Mouse (Mus musculus) ovary, adult 18-20 months (tissue): Measurements from ENCODE around the gene Mab21l3.

Experiments used
- DNase-seq: peaks from one replicate; pipeline ENCODE4 v3.0.0; 2022; ENCODE audit warnings: low spot score, mixed read lengths

Mab21l3 gene

GRCm38 (mm10) chr3:101848816-101849215 is at the start of gene Mab21l3:
Gene Mab21l3, minus strand, starts transcription at chr3:101848959.
- DNase-seq: no peak

DNA sequence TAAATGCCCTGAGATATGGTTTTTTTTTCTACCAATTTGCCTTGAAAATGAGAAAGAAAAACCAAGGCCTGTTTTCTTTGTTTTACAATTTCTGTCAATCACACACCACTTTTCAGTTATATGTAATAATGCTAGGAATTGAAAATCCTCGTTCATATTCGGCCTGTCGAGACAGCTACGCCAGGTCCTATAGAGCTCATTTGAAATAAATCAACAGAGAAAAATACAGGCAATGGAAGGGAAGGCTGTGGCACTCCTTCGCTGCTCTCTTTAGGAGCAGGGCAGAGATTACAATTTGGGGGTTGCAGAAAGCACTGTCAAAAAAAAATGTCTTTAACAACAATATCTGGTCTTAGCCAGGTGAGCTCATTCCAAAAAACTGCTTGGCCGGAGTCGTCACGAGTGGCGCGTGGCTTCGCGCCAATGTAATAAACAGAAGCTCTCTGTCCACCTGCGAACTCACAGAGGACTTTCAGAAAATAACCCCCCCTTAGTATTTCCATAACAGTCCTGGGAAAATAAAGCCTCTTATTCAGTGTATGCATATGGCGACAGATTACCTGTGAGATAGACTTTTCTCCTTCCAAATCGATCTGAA is 48.7 kb upstream of the Mab21l3 start:
- DNase-seq: no peak

DNA sequence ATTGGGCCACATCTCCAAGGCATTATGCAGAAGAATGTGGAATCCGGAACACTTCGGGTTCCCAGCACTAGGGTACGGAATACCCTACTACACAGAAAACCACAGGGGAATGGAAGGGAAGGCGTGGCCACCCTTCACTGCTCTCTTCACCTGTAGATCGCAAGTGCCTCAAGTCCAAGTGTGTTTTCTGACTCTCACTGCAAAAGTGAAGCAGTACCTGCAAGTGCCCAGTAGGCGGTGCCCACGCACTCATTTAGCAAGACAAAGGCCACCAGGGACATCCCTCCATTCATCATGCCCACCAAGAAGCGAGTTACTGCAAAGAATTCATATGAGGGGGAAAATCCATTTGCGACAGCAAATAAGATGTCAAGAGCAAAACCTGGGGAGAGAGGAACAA is 48.1 kb upstream of the Mab21l3 start:
- peak; percentile 49 for DNase-seq

DNA sequence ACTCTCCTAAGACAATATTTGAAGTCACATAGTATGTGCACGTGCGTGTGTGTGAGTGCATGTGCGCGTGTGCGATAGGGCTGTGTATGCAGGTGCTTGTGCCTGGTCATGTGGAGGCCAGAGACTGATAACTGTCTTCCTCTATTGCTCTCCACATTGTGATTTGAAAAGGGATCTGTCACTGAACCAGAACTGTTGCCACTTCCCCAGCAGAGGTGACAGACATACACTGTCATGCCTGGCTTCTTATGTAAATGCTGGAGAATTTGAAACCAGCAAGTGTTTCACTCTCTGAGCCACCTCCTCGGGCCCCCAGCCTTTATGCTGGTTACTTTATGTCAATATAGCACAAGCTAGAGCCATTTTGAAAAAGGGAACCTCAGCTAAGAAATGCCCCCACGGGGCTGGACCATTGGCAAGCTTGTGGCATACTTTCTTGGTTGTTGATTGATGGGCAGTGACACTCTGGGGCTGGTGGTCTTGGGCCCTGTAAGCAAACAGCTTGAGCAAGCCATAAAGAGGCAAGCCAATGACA is 46.7 kb upstream of the Mab21l3 start:
- no peak for DNase-seq

DNA sequence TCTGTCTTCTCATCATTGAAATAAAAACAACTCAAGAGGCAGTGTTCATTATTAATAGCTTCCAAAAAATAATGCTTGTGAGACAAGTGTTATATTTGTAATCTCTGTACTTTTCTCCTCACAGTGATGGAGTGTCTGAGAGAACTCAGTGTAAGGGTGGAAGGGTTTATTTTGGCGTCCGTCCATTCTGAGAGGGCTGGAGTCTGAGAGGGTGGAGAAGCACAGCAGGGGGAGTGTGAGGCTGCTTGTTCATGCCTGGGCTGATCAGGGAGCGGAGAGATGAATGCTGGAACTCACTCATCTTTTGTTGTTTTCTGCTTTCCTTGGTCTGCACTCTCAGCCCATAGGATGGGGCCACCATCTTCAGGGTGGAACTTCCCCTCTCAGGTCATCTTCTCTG is 36.8 kb upstream of the Mab21l3 start:
- DNase-seq: no peak

GRCm38 (mm10) chr3:101885041-101885440 is 36.3 kb upstream of the Mab21l3 start:
- DNase-seq: no peak

DNA sequence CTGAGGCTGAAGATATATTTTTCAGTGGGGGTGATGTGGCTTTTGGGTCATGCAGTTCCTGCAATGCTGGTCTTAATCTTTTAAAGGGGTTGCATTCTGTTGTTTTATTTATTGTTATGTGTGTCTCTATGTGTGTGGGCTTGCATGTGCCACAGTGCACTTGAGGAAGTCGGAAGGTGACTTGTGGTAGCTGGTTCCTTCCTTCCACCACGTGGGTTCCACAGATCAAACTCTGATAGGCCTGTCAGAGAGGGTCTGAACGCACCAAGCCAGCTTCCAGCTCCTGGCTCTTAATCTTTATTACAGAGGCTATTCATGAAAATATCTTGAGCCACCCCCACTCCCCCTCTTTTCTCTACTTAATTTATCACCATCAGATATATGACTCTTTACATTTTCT is 35.1 kb upstream of the Mab21l3 start:
- no peak for DNase-seq

DNA sequence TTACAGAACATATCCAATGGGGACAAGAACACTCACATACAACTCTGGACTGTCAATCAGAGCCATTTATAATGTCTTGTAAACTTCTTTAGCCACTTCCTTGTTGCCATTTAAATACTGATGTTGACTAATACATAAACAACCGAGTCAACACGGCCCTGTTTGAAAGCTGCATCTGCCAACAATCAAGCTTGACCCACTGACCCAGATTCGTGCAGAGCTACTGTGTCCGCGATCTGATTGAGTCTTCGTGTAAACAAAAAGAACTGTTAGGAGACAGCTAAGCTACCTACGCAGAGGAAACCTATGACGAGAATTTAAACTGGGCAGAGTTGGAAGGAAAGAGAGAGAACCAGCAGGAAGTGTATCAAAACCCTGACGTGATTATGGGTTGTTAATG is 33.0 kb upstream of the Mab21l3 start:
- no peak for DNase-seq

- no peak for DNase-seq
Measured at GRCm38 (mm10) chr3:101880818-101881217, 32.1 kb upstream of the Mab21l3 start.

GRCm38 (mm10) chr3:101878136-101878535 is 29.4 kb upstream of the Mab21l3 start:
- peak; percentile 11 for DNase-seq

GRCm38 (mm10) chr3:101876459-101877285 is 27.9 kb upstream of the Mab21l3 start:
- no peak for DNase-seq

DNA sequence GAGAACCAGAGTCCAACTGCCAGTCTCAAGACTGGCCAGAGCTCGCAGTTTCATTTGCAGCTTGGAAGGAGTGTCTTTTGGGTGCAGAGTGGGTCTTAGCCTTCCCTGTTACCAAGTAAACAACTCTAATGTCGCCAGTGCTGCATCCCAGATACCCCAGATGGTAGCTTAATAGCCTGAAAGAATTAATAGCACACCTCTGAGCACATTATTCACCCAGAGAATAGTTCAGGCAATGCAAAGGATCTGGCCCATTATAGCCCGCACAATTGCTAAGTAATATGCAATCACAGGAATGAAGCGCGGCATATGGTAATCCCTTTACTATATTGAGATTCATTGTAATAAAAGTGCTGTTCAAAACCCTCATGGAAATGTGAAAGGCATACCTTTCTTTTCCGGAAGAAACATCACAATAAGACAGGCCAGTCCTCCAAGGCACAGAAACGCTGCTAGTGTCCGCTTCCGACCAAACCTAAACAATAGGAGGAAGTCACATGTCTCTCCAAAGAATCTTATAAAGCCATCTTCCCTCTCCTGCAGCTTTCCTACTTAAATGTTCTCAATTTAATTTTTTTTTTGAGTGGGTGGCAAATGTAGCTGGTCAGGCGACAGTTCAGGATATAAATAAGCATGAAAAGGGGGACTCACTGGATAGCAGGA is 26.6 kb upstream of the Mab21l3 start:
- DNase-seq: no peak

- DNase-seq: no peak
Measured at GRCm38 (mm10) chr3:101873061-101873675, 24.4 kb upstream of the Mab21l3 start.

GRCm38 (mm10) chr3:101871951-101872350 is 23.2 kb upstream of the Mab21l3 start:
- no peak for DNase-seq

DNA sequence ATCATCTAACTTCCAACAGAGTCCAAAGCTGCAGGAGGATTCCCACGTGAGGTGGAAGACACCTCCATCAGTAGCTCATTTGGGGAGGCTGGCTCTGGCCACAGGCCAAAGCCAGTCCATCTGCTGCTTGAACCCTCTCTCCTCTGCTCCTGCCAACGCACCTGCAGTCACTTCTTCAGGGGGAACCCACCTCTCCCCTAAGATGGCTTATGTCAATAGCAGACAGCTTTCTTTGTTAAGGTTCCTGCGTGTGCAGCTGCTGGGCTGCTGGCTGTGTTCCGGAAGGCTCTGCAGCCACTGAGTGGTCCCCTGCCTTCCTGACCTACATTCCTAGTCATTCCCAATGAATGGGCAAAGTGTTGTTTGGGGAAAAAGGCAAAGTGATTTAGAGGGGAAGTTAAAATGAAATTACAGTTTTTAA is 18.3 kb upstream of the Mab21l3 start:
- DNase-seq: no peak

GRCm38 (mm10) chr3:101861856-101862255 is 13.1 kb upstream of the Mab21l3 start:
- DNase-seq: no peak

- DNase-seq: no peak
Measured at GRCm38 (mm10) chr3:101860151-101860550, 11.4 kb upstream of the Mab21l3 start.

GRCm38 (mm10) chr3:101859740-101860139 is 11.0 kb upstream of the Mab21l3 start:
- no peak for DNase-seq

DNA sequence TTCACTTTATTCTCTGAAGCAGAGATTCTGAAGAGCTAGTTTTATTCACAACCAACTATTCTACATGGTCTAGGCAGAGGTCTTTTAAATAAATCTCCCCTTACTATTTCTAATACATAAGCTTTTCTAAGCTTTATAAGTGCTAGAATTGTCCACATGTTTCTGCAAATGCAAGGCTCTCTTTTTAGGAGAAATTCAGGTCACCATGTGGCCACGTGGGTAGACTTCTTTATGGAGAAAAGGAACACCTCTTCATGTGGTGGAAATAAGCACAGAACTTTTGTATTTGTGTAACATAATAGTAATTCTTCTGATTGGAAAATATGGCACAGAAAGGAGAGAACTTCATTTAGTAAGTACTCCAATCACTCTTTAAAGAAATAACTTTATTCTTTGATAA is 5.3 kb upstream of the Mab21l3 start:
- no peak for DNase-seq

- DNase-seq: no peak
Measured at GRCm38 (mm10) chr3:101851363-101851762, 2.6 kb upstream of the Mab21l3 start.

DNA sequence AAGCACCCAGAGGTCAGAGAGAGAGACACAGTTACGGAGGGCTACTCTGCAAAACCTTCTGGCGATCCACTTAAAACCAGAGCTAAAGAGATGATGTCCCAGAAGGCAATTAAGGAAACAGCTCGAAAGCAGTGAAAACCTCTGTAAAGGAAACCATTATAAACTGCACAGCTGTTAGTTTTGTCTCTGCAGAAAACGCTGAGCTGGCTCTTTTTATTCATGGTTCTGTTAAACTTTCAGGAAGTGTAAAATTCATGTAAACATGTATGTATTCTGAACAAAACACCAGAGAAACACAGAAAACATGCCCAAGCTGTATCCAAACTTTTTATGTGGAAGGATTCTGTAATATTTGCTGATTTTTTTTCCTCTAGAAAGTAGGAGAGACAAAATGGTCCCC is 2.7 kb downstream of the Mab21l3 start:
- DNase-seq: no peak

DNA sequence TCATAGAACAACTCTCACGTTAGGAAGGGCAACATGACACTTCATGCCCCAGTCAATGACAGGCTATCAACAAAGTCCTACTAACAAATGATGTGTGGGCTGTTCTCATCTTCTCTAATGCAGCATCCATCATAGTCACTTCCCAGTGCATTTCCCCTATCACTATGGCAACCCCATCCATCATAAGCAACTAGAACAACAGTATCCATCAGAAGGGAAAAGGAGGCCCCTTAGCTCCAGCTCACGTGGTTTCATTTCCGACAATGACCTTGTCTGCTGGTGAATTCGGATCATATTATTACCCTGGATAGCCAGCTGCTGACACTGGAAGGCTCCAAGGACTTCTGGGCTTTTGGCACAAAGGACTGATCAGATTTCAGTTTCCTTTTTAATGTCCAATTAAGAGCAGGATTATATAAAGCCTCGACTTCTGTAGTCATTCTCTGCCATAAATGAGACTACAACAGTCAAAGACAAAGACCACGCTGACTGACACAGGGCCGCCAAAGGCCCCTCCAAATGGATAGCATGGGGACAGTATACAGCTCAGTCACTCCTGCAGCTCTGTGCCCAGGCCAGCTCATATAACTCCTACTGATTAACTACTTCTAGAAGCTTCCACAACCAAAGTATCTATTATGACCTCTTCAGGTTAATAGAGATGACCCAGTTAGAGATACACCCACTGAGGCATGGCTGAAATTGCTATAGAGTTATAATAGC is 6.2 kb downstream of the Mab21l3 start:
- no peak for DNase-seq
